Mouse (Mus musculus): ENCODE data around the gene Olfr1233. TPM values are rescaled to one million over a fixed set of nuclear protein-coding genes. Genes with fewer than 3 reads are reported as not detected.

Olfr1233 gene
- not detected for polyA plus RNA-seq (2012; fragmentation: generic; extraction: Trizol)

GRCm38 (mm10) chr2:89342298-89342697, at the start of gene Olfr1233:
Gene Olfr1233 (minus strand): TSS chr2:89342398.
- Histone ChIP-seq H3K27me3 (ENCODE audit: control insufficient read depth, insufficient read depth, insufficient read length) (no peaks in the 10 kb centered on the region), H3K36me3 (ENCODE audit: control insufficient read depth, insufficient read depth) (no peaks in the 10 kb centered on the region), H3ac (ENCODE audit: control insufficient read depth, insufficient read length) (no peak within 1 kb of the TSS), H3K79me2 (ENCODE audit: control insufficient read depth, insufficient read depth) (no peaks in the 10 kb centered on the region), H3K4me2 (ENCODE audit: low read depth) (no peak within 1 kb of the TSS), H3K4me3 (no peak within 1 kb of the TSS)
- TF ChIP-seq MAX (IDR thresholded peaks at IDR 0.05; ENCODE audit: low read depth) (no peak), USF1 (IDR thresholded peaks at IDR 0.05; ENCODE audit: low read depth) (no peak), TCF12 (IDR thresholded peaks at IDR 0.05; ENCODE audit: insufficient read depth, poor library complexity, severe bottlenecking) (no peak), CEBPB (IDR thresholded peaks at IDR 0.05; ENCODE audit: insufficient read depth, poor library complexity, severe bottlenecking) (no peak)

- Histone ChIP-seq H3K27me3 (ENCODE audit: control insufficient read depth, insufficient read depth, insufficient read length) (no peaks in the 10 kb centered on the region), H3K36me3 (ENCODE audit: control insufficient read depth, insufficient read depth) (no peaks in the 10 kb centered on the region), H3K4me3 (no peak within 1 kb of the TSS), H3ac (ENCODE audit: control insufficient read depth, insufficient read length) (no peak within 1 kb of the TSS), H3K4me2 (ENCODE audit: low read depth) (no peak within 1 kb of the TSS), H3K79me2 (ENCODE audit: control insufficient read depth, insufficient read depth) (no peaks in the 10 kb centered on the region)
- TF ChIP-seq MAX (IDR thresholded peaks at IDR 0.05; ENCODE audit: low read depth) (no peak), POLR2A (IDR thresholded peaks at IDR 0.05; ENCODE audit: insufficient read length, low read depth) (no peak), POLR2AphosphoS2 (IDR thresholded peaks at IDR 0.05; ENCODE audit: insufficient read length, low read depth) (no peak), MYOG (IDR thresholded peaks at IDR 0.05; ENCODE audit: control insufficient read depth in 1 of 3, insufficient read depth in 1 of 3, insufficient read length in 2 of 3, low read depth in 2 of 3) (no peak), CEBPB (IDR thresholded peaks at IDR 0.05; ENCODE audit: insufficient read depth, poor library complexity, severe bottlenecking) (no peak), SRF (IDR thresholded peaks at IDR 0.05; ENCODE audit: control insufficient read depth, insufficient read length, low read depth) (no peak), REST (IDR thresholded peaks at IDR 0.05; ENCODE audit: insufficient read depth, insufficient read length) (no peak), TCF12 (IDR thresholded peaks at IDR 0.05; ENCODE audit: insufficient read depth, poor library complexity, severe bottlenecking) (no peak), TCF3 (IDR thresholded peaks at IDR 0.05; ENCODE audit: insufficient read length, low read depth) (no peak), MYOD1 (IDR thresholded peaks at IDR 0.05; ENCODE audit: control insufficient read depth in 1 of 3, insufficient read length in 2 of 3, low read depth in 2 of 3) (no peak), E2F4 (IDR thresholded peaks at IDR 0.05; ENCODE audit: insufficient read depth) (no peak), USF1 (IDR thresholded peaks at IDR 0.05; ENCODE audit: low read depth) (no peak)
These were observed 22.6 kb upstream of the Olfr1233 start, which contains the start of gene Olfr1234 for GRCm38 (mm10) chr2:89364765-89365164. Gene Olfr1234 (minus strand): TSS chr2:89364865.

GRCm38 (mm10) chr2:89329575-89329974, 12.6 kb downstream of the Olfr1233 start, which contains the start of gene Olfr1232:
Gene Olfr1232 (minus strand): TSS chr2:89329675.
- no peak for TF ChIP-seq MYOG (IDR thresholded peaks at IDR 0.05; ENCODE audit: control insufficient read depth in 1 of 3, insufficient read depth in 1 of 3, insufficient read length in 2 of 3, low read depth in 2 of 3)
- no peak for TF ChIP-seq POLR2A (IDR thresholded peaks at IDR 0.05; ENCODE audit: insufficient read length, low read depth)
- no peak for TF ChIP-seq REST (IDR thresholded peaks at IDR 0.05; ENCODE audit: insufficient read depth, insufficient read length)

GRCm38 (mm10) chr2:89306974-89307373, 35.2 kb downstream of the Olfr1233 start, which contains the start of gene Olfr1231:
Gene Olfr1231 (minus strand): TSS chr2:89307074.
- no peak within 1 kb of the TSS for H3K4me3 ChIP-seq
- H3K27me3 ChIP-seq (ENCODE audit: control insufficient read depth, insufficient read depth, insufficient read length), result no peaks in the 10 kb centered on the region
- H3K36me3 ChIP-seq (ENCODE audit: control insufficient read depth, insufficient read depth), result no peaks in the 10 kb centered on the region
- H3ac ChIP-seq (ENCODE audit: control insufficient read depth, insufficient read length), result no peak within 1 kb of the TSS
- no peak for TF ChIP-seq POLR2A (IDR thresholded peaks at IDR 0.05; ENCODE audit: insufficient read length, low read depth)
- TF ChIP-seq MYOD1 (IDR thresholded peaks at IDR 0.05; ENCODE audit: control insufficient read depth in 1 of 3, insufficient read length in 2 of 3, low read depth in 2 of 3), result no peak
- no peak for TF ChIP-seq USF1 (IDR thresholded peaks at IDR 0.05; ENCODE audit: low read depth)
- no peak for TF ChIP-seq POLR2AphosphoS2 (IDR thresholded peaks at IDR 0.05; ENCODE audit: insufficient read length, low read depth)
- TF ChIP-seq E2F4 (IDR thresholded peaks at IDR 0.05; ENCODE audit: insufficient read depth), result no peak
- no peak for TF ChIP-seq REST (IDR thresholded peaks at IDR 0.05; ENCODE audit: insufficient read depth, insufficient read length)
- TF ChIP-seq TCF12 (IDR thresholded peaks at IDR 0.05; ENCODE audit: insufficient read depth, poor library complexity, severe bottlenecking), result no peak
- no peak for TF ChIP-seq MYOG (IDR thresholded peaks at IDR 0.05; ENCODE audit: control insufficient read depth in 1 of 3, insufficient read depth in 1 of 3, insufficient read length in 2 of 3, low read depth in 2 of 3)
- no peak for TF ChIP-seq SRF (IDR thresholded peaks at IDR 0.05; ENCODE audit: control insufficient read depth, insufficient read length, low read depth)
- H3K4me2 ChIP-seq (ENCODE audit: low read depth), result no peak within 1 kb of the TSS
- no peaks in the 10 kb centered on the region for H3K79me2 ChIP-seq (ENCODE audit: control insufficient read depth, insufficient read depth)

More at GRCm38 (mm10) chr2:89329575-89329974, 12.6 kb downstream of the Olfr1233 start, which contains the start of gene Olfr1232:
- H3ac ChIP-seq (ENCODE audit: control insufficient read depth, insufficient read length), result no peak within 1 kb of the TSS
- no peaks in the 10 kb centered on the region for H3K79me2 ChIP-seq (ENCODE audit: control insufficient read depth, insufficient read depth)
- no peaks in the 10 kb centered on the region for H3K36me3 ChIP-seq (ENCODE audit: control insufficient read depth, insufficient read depth)
- no peak within 1 kb of the TSS for H3K4me3 ChIP-seq
- no peaks in the 10 kb centered on the region for H3K27me3 ChIP-seq (ENCODE audit: control insufficient read depth, insufficient read depth, insufficient read length)
- H3K4me2 ChIP-seq (ENCODE audit: low read depth), result no peak within 1 kb of the TSS

GRCm38 (mm10) chr2:89297168-89297567, 45.0 kb downstream of the Olfr1233 start, which contains the start of gene Olfr1230:
Gene Olfr1230 (minus strand): TSS chr2:89297268.
- H3K36me3 ChIP-seq (ENCODE audit: control insufficient read depth, insufficient read depth), result no peaks in the 10 kb centered on the region
- H3K79me2 ChIP-seq (ENCODE audit: control insufficient read depth, insufficient read depth), result no peaks in the 10 kb centered on the region
- no peak within 1 kb of the TSS for H3ac ChIP-seq (ENCODE audit: control insufficient read depth, insufficient read length)
- H3K27me3 ChIP-seq (ENCODE audit: control insufficient read depth, insufficient read depth, insufficient read length), result no peaks in the 10 kb centered on the region
- no peak for TF ChIP-seq MYOD1 (IDR thresholded peaks at IDR 0.05; ENCODE audit: control insufficient read depth in 1 of 3, insufficient read length in 2 of 3, low read depth in 2 of 3)
- no peak for TF ChIP-seq POLR2A (IDR thresholded peaks at IDR 0.05; ENCODE audit: insufficient read length, low read depth)
- TF ChIP-seq POLR2AphosphoS2 (IDR thresholded peaks at IDR 0.05; ENCODE audit: insufficient read length, low read depth), result no peak
- no peak for TF ChIP-seq MYOG (IDR thresholded peaks at IDR 0.05; ENCODE audit: control insufficient read depth in 1 of 3, insufficient read depth in 1 of 3, insufficient read length in 2 of 3, low read depth in 2 of 3)
- no peak for TF ChIP-seq CEBPB (IDR thresholded peaks at IDR 0.05; ENCODE audit: insufficient read depth, poor library complexity, severe bottlenecking)
- no peak for TF ChIP-seq REST (IDR thresholded peaks at IDR 0.05; ENCODE audit: insufficient read depth, insufficient read length)
- TF ChIP-seq TCF3 (IDR thresholded peaks at IDR 0.05; ENCODE audit: insufficient read length, low read depth), result no peak
- TF ChIP-seq E2F4 (IDR thresholded peaks at IDR 0.05; ENCODE audit: insufficient read depth), result no peak
- TF ChIP-seq TCF12 (IDR thresholded peaks at IDR 0.05; ENCODE audit: insufficient read depth, poor library complexity, severe bottlenecking), result no peak
- TF ChIP-seq MAX (IDR thresholded peaks at IDR 0.05; ENCODE audit: low read depth), result no peak
- H3K4me2 ChIP-seq (ENCODE audit: low read depth), result no peak within 1 kb of the TSS
- no peak within 1 kb of the TSS for H3K4me3 ChIP-seq

Data from myocyte (in vitro differentiated cells).